Mouse (Mus musculus): ENCODE measurements around the gene Apbb2.

- no peak for TF ChIP-seq CTCF (IDR thresholded peaks at IDR 0.05; ENCODE audit: borderline replicate concordance, insufficient read depth, low read length)
- no peak for TF ChIP-seq POLR2A (IDR thresholded peaks at IDR 0.05; ENCODE audit: low read depth, low read length)
These were observed 195.1 kb downstream of the Apbb2 start for GRCm38 (mm10) chr5:66423466-66423865.

Measured in embryonic fibroblast, embryonic 13.5 days (primary cell).